Mouse (Mus musculus) spleen, adult 2 months (tissue): ENCODE data around the gene Nfia. TPM values are rescaled to one million over a fixed set of nuclear protein-coding genes. Genes with fewer than 3 reads are reported as not detected.

ENCODE experiments used
- DNase-seq, 2 experiments: peaks; one replicate each; pipeline versions ENCODE4 v3.0.0 to v3.0.0-alpha.2; 2012 to 2021; ENCODE audit warnings: low spot score in 2 of 2, low read depth in 1 of 2
- H3K27ac ChIP-seq: fragments of 200-500 bp; 2 replicates; pipeline ENCODE4 v1.5.1; 2012; ENCODE audit warnings: low read length, inconsistent platforms; ENCODE audit not compliant: insufficient read depth
- H3K27me3 ChIP-seq: fragments of 200-500 bp; 2 replicates; pipeline ENCODE4 v1.6.1; 2012; ENCODE audit warnings: mild to moderate bottlenecking, moderate library complexity, low read length, inconsistent platforms; ENCODE audit not compliant: control insufficient read depth, insufficient read depth
- H3K36me3 ChIP-seq: fragments of 200-500 bp; 2 replicates; pipeline ENCODE4 v1.6.1; 2012; ENCODE audit warnings: mild to moderate bottlenecking, low read length, inconsistent platforms; ENCODE audit not compliant: control insufficient read depth, insufficient read depth
- H3K4me1 ChIP-seq: fragments of 200-500 bp; 2 replicates; pipeline ENCODE4 v1.6.1; 2011; ENCODE audit warnings: inconsistent platforms; ENCODE audit not compliant: control insufficient read depth, insufficient read depth, insufficient read length
- H3K4me3 ChIP-seq: fragments of 200-500 bp; 2 replicates; pipeline ENCODE4 v1.5.1; 2011; ENCODE audit warnings: mild to moderate bottlenecking, inconsistent platforms; ENCODE audit not compliant: insufficient read depth, insufficient read length; ENCODE audit errors: extremely low read depth
- CTCF ChIP-seq: fragments of 200-500 bp; IDR thresholded peaks from 2 replicates; pipeline ENCODE4 v1.5.1; 2011; ENCODE audit warnings: mild to moderate bottlenecking, inconsistent platforms; ENCODE audit not compliant: insufficient read depth, insufficient read length, insufficient replicate concordance; ENCODE audit errors: extremely low read depth
- POLR2A ChIP-seq: fragments of 200-500 bp; IDR thresholded peaks from 2 replicates; pipeline ENCODE4 v1.6.1; 2011; ENCODE audit warnings: low read depth, low read length, inconsistent platforms
- WGBS: fragments of 180-500 bp; shearing (Covaris S2); methylation state at CpG from one replicate; pipeline ENCODE4 v1.1.7; 2018; 5-methylcytosine and 5-hydroxymethylcytosine counted together
- polyA plus RNA-seq: library from polyadenylated mRNA; depleted of rRNA; stranded (reverse); fragments of >200 nt; gene quantifications from 2 replicates; pipeline ENCODE4 v1.2.3, GENCODE M21; 2012

Gene Nfia
- polyA plus RNA-seq, 1 experiment = 10.3 TPM

DNA sequence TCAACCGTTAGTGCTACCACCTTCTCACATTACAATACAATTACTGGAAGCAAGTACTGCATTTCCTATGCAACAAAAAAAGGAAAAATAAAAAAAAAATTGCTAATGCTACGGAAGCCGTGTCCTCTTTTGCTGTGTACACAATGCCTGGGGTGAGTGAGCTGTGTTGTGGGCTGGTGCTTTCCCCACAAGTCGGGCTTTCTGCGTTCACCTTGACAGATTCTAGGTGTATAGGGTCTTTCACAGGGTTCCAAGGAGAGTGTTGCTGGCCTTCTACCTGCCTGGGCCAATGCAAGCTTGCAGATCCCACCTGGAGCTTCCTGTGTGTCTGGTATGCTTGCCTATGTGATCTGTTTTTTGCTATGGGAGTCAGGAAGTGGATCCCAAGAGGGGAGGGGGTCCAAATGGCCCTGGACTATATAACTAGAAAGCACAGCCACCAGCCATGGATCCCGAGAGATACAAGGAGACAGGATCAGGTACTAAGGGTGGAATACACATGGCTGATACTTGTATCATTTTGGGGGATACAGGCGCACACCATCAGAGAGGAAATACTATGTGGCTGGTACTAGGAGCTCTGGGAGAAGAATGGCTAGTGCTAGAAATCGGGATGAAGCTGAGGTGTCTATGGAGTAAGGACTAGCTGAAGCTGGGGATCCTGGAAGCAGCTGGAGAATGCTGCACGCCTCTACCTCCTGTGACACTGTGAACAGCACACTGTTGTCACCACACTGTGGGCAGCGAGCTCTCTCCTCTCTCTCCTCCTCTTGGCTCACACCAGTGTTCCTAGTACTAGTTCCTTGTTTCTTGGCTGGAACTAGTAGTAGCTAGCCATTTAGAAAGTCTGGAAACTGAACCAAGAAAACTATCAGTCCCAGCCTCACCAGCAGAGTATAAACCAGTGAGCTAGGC, 346.5 kb downstream of the Nfia start:
- Histone ChIP-seq H3K36me3 (no peaks in the 10 kb centered on the region), H3K27ac (no peak overlapping the region), H3K4me3 (no peak overlapping the region), H3K4me1 (no peaks in the 10 kb centered on the region), H3K27me3 (no peaks in the 10 kb centered on the region)
- DNase-seq = no peak
- no peak for TF ChIP-seq POLR2A
- no peak for TF ChIP-seq CTCF
- 91% methylated on average over 10 of the region's 10 CpGs for WGBS

DNA sequence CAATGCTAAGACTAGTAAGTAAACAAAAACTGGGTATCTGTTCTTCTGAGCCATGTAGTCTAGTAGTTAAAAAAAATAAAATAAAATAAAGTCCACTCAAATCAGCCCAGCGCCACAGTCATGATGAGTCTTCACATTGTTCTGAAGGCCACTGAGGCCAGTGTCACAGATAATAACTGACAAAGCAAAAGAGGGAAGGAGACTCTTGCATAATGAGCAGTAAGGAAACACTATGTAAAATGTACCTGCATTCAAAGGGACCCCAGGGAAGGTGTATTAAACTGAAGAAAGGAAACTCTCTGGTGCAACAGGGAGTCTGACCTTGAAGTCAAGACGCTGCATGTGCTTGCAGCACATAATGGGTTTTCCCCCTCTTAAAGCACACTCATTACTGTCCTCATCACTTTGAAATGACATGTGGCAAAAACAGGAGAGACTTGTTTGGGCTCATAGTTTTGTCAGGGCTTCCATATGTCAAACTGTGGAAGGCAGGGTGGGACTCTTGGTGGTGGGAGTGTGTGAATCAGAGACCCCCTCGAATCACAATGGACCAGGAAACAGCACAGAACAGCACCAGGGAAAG, 347.5 kb downstream of the Nfia start:
- TF ChIP-seq POLR2A (no peak), CTCF (no peak)
- no peak overlapping the region for H3K4me3 ChIP-seq
- no peaks in the 10 kb centered on the region for H3K36me3 ChIP-seq
- H3K27ac ChIP-seq = no peak overlapping the region
- no peak for DNase-seq
- no peaks in the 10 kb centered on the region for H3K4me1 ChIP-seq
- 78% methylated on average over 3 of the region's 3 CpGs for WGBS
- no peaks in the 10 kb centered on the region for H3K27me3 ChIP-seq

GRCm38 (mm10) chr4:98120706-98121340, 348.3 kb downstream of the Nfia start:
- no peak overlapping the region for H3K27ac ChIP-seq
- H3K27me3 ChIP-seq = no peaks in the 10 kb centered on the region
- TF ChIP-seq POLR2A = no peak
- TF ChIP-seq CTCF = no peak
- 90% methylated on average over 6 of the region's 6 CpGs for WGBS
- H3K4me3 ChIP-seq = no peak overlapping the region
- H3K36me3 ChIP-seq = no peaks in the 10 kb centered on the region
- no peak for DNase-seq
- H3K4me1 ChIP-seq = no peaks in the 10 kb centered on the region

GRCm38 (mm10) chr4:98126003-98126677, 353.6 kb downstream of the Nfia start:
- no peaks in the 10 kb centered on the region for H3K27me3 ChIP-seq
- no peak for DNase-seq
- H3K4me1 ChIP-seq = no peaks in the 10 kb centered on the region
- H3K4me3 ChIP-seq = no peak overlapping the region
- no peaks in the 10 kb centered on the region for H3K36me3 ChIP-seq
- TF ChIP-seq POLR2A (no peak), CTCF (no peak)
- 80% methylated on average over 11 of the region's 11 CpGs for WGBS
- no peak overlapping the region for H3K27ac ChIP-seq

DNA sequence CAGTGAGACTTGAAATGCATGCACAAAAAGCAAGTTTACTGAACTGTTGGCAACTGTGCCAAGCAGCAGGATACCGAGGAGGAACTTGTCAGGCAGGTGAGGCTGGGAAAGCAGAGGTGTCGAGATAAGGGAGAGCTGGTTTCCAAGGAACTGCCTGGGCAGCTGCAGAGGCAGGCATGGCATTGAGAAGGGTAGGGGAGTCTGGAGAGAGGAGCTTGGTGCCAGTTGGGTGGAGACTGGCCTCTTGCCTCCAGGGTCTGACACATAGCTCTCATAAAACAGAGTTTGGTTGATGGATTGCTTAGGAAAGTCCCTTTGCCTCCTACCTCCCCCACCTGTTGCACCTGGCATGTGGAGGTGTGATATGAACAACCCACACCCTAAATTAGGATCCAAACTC, 358.3 kb downstream of the Nfia start:
- no peak for TF ChIP-seq POLR2A
- no peak for TF ChIP-seq CTCF
- H3K4me3 ChIP-seq = no peak overlapping the region
- no peaks in the 10 kb centered on the region for H3K36me3 ChIP-seq
- no peak for DNase-seq
- no peaks in the 10 kb centered on the region for H3K27me3 ChIP-seq
- 79% methylated on average over 2 of the region's 2 CpGs for WGBS
- H3K4me1 ChIP-seq = no peaks in the 10 kb centered on the region
- H3K27ac ChIP-seq = no peak overlapping the region

DNA sequence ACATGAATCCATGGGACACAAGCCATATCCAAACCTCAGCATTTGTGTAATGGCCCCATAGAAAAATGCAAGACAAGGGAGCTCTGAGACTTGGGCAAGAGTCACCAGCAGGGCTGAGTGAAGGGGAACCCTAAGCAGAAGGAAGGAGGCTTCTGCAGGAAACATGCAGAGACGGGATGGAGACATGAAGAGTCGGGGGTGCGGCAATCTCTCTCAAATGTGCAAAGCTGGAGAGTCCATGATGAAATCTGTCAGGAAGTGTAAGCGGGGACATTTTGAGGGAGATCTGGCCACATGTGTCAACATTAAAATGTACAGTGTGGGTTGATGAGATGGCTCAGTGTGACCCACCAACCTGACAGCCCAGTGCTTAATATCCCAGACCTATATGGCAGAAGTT, 361.5 kb downstream of the Nfia start:
- H3K27ac ChIP-seq = no peak overlapping the region
- WGBS = 92% methylated on average over 4 of the region's 4 CpGs
- DNase-seq = no peak

More for the DNA sequence above, 361.5 kb downstream of the Nfia start:
- no peak for TF ChIP-seq POLR2A
- TF ChIP-seq CTCF = no peak
- no peaks in the 10 kb centered on the region; the same call in 1 of the 2 replicates for H3K27me3 ChIP-seq
- no peaks in the 10 kb centered on the region for H3K4me1 ChIP-seq
- no peaks in the 10 kb centered on the region for H3K36me3 ChIP-seq
- no peak overlapping the region for H3K4me3 ChIP-seq
